Mouse (Mus musculus) lung, embryonic 14.5 days (tissue): ENCODE measurements around the gene Mast4. TPM values are rescaled to one million over a fixed set of nuclear protein-coding genes. Genes with fewer than 3 reads are reported as not detected.

Experiments used
- ATAC-seq: fragments of 200-750 bp; cut with Nextera tagmentation; 2 replicates; pipeline ENCODE4 v1.8.0; 2017; ENCODE audit warnings: mild to moderate bottlenecking, moderate TSS enrichment, moderate library complexity; ENCODE audit not compliant: insufficient read depth
- DNase-seq: peaks from one replicate; pipeline ENCODE4 v3.0.0-alpha.2; 2015
- H3K27ac ChIP-seq: fragments of 300-500 bp; sonication (generic); 2 replicates; pipeline ENCODE4 v1.5.1; 2014; ENCODE audit warnings: low read depth, mild to moderate bottlenecking, moderate library complexity
- H3K27me3 ChIP-seq: fragments of 300-500 bp; sonication (generic); 2 replicates; pipeline ENCODE4 v1.6.1; 2014; ENCODE audit warnings: low read length, control low read depth; ENCODE audit not compliant: insufficient read depth
- H3K36me3 ChIP-seq: fragments of 300-500 bp; sonication (generic); 2 replicates; pipeline ENCODE4 v1.6.1; 2014; ENCODE audit warnings: control low read depth; ENCODE audit not compliant: insufficient read depth
- H3K4me1 ChIP-seq: fragments of 300-500 bp; sonication (generic); 2 replicates; pipeline ENCODE4 v1.6.1; 2014; ENCODE audit warnings: antibody characterized with exemption, control low read depth; ENCODE audit not compliant: insufficient read depth
- H3K4me2 ChIP-seq: fragments of 300-500 bp; sonication (generic); 2 replicates; pipeline ENCODE4 v1.6.1; 2014; ENCODE audit warnings: mild to moderate bottlenecking
- H3K4me3 ChIP-seq: fragments of 300-500 bp; sonication (generic); 2 replicates; pipeline ENCODE4 v1.5.1; 2014; ENCODE audit warnings: low read depth, low read length
- H3K9ac ChIP-seq: fragments of 300-500 bp; sonication (generic); 2 replicates; pipeline ENCODE4 v1.6.1; 2014
- H3K9me3 ChIP-seq: fragments of 300-500 bp; sonication (generic); 2 replicates; pipeline ENCODE4 v1.6.1; 2016; ENCODE audit warnings: low read depth, low read length, control low read depth
- CTCF ChIP-seq: IDR thresholded peaks from 2 replicates; pipeline ENCODE4 v1.5.1; 2016; ENCODE audit warnings: antibody characterized with exemption, low read depth
- WGBS: fragments of 180-500 bp; shearing (Covaris S2); extraction: QIAGEN DNeasy Blood & Tissue Kit; methylation state at CpG from one replicate; pipeline ENCODE4 v1.1.7; 2014; 5-methylcytosine and 5-hydroxymethylcytosine counted together
- polyA plus RNA-seq: library from polyadenylated mRNA; unstranded; fragments of >200 nt; fragmentation: Nextera tagmentation; extraction: Ambion mirVana; gene quantifications from 2 replicates; pipeline ENCODE4 v1.2.1, GENCODE M21; 2014

Mast4 gene
- polyA plus RNA-seq, 1 experiment from 2014 or later: 30.8 TPM

DNA sequence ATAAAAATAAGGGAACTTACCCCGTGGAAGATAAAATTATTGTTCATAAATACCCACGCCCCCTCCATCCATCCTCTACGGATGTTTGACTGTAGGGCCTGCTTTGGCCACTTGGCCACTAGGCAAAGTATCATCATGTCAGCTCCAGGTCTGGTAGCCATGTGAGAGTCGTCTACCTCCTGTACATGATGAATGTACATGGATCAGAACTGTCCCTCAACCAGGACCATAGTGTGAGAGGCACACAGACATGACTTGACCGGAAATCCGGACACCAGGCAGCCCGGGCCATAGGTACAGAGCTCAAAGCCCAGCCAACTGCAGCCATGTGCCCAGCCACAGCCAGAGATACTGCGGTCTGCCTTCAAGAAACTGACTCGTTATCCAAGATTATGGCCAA lies 210.6 kb downstream of the Mast4 start:
- Histone ChIP-seq H3K4me1 (no peaks in the 10 kb centered on the region), H3K4me3 (no peak overlapping the region), H3K9ac (no peak overlapping the region), H3K27ac (no peak overlapping the region), H3K36me3 (no peaks in the 10 kb centered on the region), H3K4me2 (no peak overlapping the region), H3K27me3 (no peaks in the 10 kb centered on the region), H3K9me3 (no peaks in the 10 kb centered on the region)
- DNase-seq (no peak), ATAC-seq (no peak)
- WGBS: 89% methylated on average over 9 of the region's 9 CpGs
- no peak for TF ChIP-seq CTCF

GRCm38 (mm10) chr13:103121796-103122792 lies 212.2 kb downstream of the Mast4 start:
- DNase-seq (no peak), ATAC-seq (no peak)
- Histone ChIP-seq H3K9me3 (no peaks in the 10 kb centered on the region), H3K4me3 (no peak overlapping the region), H3K9ac (no peak overlapping the region), H3K27me3 (no peaks in the 10 kb centered on the region), H3K27ac (no peak overlapping the region), H3K4me2 (no peak overlapping the region), H3K4me1 (no peaks in the 10 kb centered on the region), H3K36me3 (no peaks in the 10 kb centered on the region)
- 30% methylated on average over 22 of the region's 22 CpGs for WGBS
- TF ChIP-seq CTCF: no peak

DNA sequence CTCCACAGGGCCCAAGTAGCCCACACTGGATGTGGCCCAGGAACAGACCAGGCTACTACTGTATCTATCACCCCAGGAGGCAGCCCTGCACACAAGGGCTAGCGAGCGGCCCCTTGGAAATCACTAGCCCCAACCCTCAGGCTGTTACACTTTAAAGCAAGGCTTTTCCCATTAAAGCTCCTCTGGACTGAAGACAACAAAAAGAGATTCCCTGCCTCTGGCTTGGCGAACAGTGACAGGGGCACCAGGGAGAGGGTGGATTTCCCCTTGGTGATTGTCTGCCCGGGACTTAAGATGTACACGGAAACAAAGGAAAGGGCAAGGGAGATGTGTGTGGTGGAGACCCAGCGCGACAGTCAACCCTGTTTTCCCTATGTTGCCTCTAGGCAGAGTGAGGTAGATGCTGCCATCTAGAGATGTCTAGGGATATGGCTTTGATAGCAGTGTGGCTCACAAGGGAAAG lies 213.6 kb downstream of the Mast4 start:
- Histone ChIP-seq H3K4me3 (no peak overlapping the region), H3K27me3 (no peaks in the 10 kb centered on the region), H3K36me3 (no peaks in the 10 kb centered on the region), H3K27ac (no peak overlapping the region), H3K4me2 (peak overlapping the region; percentile 34; the same call in 1 of the 2 replicates), H3K4me1 (no peaks in the 10 kb centered on the region), H3K9ac (no peak overlapping the region), H3K9me3 (no peaks in the 10 kb centered on the region)
- 22% methylated on average over 7 of the region's 7 CpGs for WGBS
- peak; percentile 68 for DNase-seq
- ATAC-seq: peak; percentile 77; the same call in 1 of the 2 replicates
- peak; percentile 77 for TF ChIP-seq CTCF

GRCm38 (mm10) chr13:103119728-103120127 lies 214.6 kb downstream of the Mast4 start:
- Histone ChIP-seq H3K4me2 (no peak overlapping the region), H3K4me3 (no peak overlapping the region), H3K9me3 (no peaks in the 10 kb centered on the region), H3K36me3 (no peaks in the 10 kb centered on the region), H3K27ac (no peak overlapping the region), H3K9ac (no peak overlapping the region), H3K4me1 (no peaks in the 10 kb centered on the region), H3K27me3 (no peaks in the 10 kb centered on the region)
- ATAC-seq (peak; percentile 33; the same call in 1 of the 2 replicates), DNase-seq (peak; percentile 34)
- WGBS: 73% methylated on average over 9 of the region's 9 CpGs
- TF ChIP-seq CTCF: no peak

DNA sequence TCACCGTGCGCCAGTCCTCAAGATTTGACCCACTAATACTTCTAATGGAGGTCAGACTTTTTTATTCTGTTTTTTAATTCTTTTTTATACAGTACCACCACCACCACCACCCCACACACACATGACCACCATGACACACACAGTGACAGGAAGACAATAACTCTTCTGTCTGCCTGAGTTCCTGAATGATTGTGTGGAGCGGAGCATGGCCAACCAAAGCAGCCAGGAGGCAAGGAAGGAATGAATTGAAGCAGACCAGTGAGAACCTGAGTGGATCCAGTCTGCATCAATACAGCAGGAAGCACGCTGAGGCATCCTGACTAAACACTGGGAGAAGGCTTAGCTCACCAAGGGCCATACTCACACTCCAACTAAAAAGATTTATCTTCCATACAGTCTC lies 219.2 kb downstream of the Mast4 start:
- ATAC-seq: no peak
- Histone ChIP-seq H3K4me2 (no peak overlapping the region), H3K9me3 (no peaks in the 10 kb centered on the region), H3K4me1 (peaks cover 10% of the 10 kb centered on the region), H3K9ac (no peak overlapping the region), H3K27me3 (no peaks in the 10 kb centered on the region), H3K27ac (no peak overlapping the region), H3K36me3 (no peaks in the 10 kb centered on the region), H3K4me3 (no peak overlapping the region)
- no peak for TF ChIP-seq CTCF
- 90% methylated on average over 4 of the region's 4 CpGs for WGBS
- DNase-seq: no peak

DNA sequence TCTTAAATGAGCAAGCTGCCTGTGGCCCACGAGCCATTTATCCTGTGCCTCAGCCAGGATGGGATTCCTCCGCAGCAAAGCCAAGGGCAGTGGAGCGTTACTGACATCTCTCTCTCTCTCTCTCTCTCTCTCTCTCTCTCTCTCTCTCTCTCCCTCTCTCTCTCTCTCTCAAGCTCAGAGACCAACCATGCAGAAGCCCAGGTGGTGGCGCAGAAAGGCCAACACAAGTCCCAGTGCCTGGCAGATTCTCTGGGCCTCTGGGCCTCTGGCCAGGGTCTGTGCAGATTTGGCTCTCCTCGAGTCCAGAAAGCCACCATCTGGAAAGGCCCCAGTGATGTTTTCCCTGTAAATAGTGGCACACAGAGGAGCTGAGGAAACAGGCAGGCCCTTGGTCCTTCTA lies 220.0 kb downstream of the Mast4 start:
- H3K36me3 ChIP-seq: no peaks in the 10 kb centered on the region
- H3K27me3 ChIP-seq: no peaks in the 10 kb centered on the region
- no peak overlapping the region for H3K4me2 ChIP-seq
- H3K9me3 ChIP-seq: no peaks in the 10 kb centered on the region
- peak; percentile 67; the same call in 1 of the 2 replicates for ATAC-seq
- H3K9ac ChIP-seq: no peak overlapping the region
- H3K4me1 ChIP-seq: peaks cover 10% of the 10 kb centered on the region
- H3K4me3 ChIP-seq: no peak overlapping the region
- peak; percentile 79 for DNase-seq
- TF ChIP-seq CTCF: peak; percentile 10; the same call in 1 of the 2 replicates
- 36% methylated on average over 5 of the region's 5 CpGs for WGBS
- no peak overlapping the region for H3K27ac ChIP-seq

DNA sequence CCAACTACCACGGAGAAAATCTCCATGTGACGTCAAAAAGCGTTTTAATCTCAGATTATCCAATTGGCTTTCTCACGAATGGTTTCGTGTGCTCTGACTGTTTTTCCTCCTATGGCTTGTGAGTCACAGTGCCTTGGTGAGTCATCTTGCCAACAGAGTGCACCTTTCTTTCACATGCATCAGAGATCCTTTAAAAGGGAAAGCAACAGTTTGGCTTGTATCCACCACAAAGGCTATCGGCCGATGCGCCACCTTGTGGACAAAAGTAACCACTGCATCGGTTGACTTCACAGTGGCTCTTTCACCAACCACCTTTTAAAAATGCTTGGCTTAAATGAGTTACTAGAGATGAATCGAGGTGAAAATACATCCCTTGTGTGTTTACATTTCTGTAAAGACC lies 224.4 kb downstream of the Mast4 start:
- WGBS: 31% methylated on average over 10 of the region's 10 CpGs
- peak; percentile 95 for TF ChIP-seq CTCF
- peak; percentile 48; the same call in 1 of the 2 replicates for ATAC-seq
- no peaks in the 10 kb centered on the region for H3K9me3 ChIP-seq
- H3K4me3 ChIP-seq: no peak overlapping the region
- peaks cover 10% of the 10 kb centered on the region for H3K4me1 ChIP-seq
- no peaks in the 10 kb centered on the region for H3K27me3 ChIP-seq
- H3K4me2 ChIP-seq: no peak overlapping the region
- no peak overlapping the region for H3K27ac ChIP-seq
- peak; percentile 91 for DNase-seq
- no peaks in the 10 kb centered on the region for H3K36me3 ChIP-seq
- no peak overlapping the region for H3K9ac ChIP-seq
